Mouse (Mus musculus) CD4-positive, CD25-positive, alpha-beta regulatory T cell, adult 4 months (primary cell): ENCODE measurements around the gene Zfp740. TPM values are rescaled to one million over a fixed set of nuclear protein-coding genes. Genes with fewer than 3 reads are reported as not detected.

Experiments used
- ATAC-seq: one replicate; pipeline ENCODE4 v1.8.0; 2017
- polyA plus RNA-seq, 2 experiments: library from polyadenylated mRNA; unstranded; fragments of 100-300 nt; shearing (Covaris generic); gene quantifications; one replicate each; pipeline ENCODE4 v1.2.1; 2017

Gene Zfp740
- polyA plus RNA-seq, 2 experiments from 2014 or later, result 27.6 to 28.2 TPM

DNA sequence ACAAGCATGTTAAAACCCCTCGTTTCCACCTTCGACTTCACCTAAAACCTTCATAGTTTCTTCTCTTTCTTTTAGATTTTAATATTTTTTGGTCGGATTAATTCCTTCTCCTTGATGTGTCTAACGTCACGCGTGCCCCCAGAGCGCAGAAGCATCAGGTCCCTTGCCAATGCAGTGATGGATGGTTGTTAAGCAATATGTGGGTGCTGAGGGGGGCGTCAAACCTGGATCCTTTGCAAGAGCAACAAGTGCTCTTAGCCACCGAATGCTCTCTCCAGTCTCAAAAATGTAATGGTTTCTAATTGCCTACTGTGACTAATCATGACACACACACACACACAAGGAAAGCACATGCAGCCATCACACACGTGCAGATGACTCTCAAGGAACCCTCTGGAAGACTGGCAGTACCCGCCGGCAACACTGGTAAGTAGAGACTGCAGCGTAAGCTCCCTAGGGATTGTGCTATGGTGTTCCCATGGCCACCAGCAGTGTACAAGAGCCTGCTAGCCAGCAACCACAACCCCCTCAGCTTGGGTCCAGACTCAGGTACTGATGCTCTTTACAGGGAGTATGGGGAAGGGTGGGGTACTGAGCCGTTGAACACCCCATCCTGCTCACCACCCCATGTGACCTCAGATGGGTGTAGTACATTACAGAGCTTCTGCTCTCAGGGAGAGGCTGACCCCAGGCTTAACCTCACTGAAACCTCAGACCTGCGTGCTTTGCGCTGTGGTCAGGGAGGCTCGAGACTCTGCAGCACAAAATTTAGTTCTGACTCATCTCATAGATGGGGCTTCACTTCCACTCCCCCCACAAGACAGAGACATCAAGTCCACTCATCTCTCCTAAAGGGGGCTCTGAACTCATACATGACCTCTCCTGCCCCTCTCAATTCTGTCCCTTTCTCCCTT lies 27.6 kb downstream of the Zfp740 start:
- ATAC-seq, result peak; percentile 65

DNA sequence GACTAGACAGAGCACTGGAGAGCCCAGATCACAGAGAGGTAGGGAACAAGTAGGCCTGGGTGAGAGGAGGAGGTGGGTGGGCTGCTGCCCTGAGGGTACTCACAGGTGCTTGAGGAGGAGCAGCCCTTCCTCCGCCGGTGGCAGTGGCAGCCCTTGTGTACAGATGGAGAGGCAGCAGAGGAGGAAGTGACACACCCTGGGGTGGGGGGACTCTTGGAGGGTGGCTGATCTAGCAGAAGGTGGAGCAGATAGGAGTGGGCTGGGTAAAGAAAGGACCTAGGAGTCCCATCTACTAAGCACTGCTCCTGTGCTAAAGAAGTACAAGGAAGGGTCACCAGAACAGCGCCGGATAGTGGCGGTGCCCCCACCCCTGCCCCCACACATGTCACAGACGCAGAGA lies 28.7 kb downstream of the Zfp740 start, which contains the start of gene Itgb7:
Itgb7 (minus strand) TSS at position 197 of the 400 bp plus-strand sequence.
- ATAC-seq, result peak; percentile 74

DNA sequence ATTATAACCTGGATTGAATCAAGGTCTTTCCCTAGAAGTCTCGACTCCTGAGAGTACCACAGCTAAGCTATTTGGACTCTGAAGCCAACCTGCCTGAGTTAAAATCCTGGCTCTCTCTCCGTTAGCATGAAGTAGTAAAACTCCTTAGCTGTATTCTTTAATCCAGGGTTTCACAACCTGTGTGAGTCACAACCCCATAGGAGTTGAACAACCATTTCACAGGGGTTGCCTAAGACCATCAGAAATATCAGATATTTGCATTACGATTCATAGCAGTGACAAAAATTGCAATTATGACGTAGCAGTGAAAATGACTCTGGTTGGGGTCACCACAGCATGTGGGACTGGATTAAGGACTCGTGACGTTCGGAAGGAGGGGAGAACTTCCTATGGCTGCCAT lies 29.7 kb downstream of the Zfp740 start:
- no peak for ATAC-seq

DNA sequence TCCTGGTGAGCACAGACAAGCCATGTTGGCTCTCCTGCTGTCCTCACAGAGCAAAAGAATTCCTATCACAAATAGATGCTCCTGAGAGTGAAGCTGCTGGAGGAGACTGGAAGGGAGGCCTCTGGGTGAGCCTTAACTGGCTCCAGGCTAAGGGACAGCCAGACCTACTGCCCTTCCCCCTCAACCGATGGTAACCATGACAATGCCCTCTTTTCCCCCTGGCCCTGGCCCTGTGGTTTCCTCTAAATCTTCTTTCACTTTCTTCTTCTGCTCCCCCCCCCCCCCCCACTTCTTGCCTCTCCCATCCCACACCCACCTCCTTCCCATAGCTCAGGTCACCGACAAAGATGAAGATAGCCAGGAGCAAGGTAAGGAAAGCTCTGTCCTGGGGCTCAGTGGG lies 30.8 kb downstream of the Zfp740 start:
- ATAC-seq, result peak; percentile 18

DNA sequence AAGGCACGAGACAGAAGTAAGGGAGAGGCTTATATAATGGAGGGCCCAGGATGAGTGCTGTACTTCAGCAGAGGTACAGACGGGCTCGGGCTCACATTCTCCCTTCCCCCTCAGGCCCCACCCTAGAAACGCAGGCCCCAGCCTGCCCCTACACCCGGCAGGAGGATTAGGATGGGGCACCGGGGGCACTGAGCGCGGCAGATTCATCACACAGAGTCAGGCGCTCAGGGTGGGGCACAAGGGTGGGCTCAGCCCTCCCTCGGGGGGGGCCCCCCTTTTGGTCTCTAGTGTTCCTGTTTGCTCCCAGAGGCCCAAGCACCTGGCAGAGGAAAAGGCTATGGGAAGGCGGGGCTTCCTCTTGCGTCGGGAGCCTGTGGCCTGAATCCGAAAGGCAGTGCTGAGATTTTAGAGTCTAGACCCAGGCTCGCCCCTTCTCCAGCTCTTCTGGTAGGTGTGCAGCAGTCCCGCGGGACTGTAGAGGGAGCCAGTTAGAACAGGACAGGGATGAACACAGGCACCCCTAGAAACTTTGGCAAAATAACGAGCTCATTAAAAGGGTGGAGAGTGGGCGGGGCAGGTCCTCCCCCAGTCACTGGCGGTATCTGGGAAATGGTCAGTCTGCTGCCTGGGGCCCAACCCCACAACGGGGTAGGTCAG lies 32.5 kb downstream of the Zfp740 start:
- no peak for ATAC-seq

DNA sequence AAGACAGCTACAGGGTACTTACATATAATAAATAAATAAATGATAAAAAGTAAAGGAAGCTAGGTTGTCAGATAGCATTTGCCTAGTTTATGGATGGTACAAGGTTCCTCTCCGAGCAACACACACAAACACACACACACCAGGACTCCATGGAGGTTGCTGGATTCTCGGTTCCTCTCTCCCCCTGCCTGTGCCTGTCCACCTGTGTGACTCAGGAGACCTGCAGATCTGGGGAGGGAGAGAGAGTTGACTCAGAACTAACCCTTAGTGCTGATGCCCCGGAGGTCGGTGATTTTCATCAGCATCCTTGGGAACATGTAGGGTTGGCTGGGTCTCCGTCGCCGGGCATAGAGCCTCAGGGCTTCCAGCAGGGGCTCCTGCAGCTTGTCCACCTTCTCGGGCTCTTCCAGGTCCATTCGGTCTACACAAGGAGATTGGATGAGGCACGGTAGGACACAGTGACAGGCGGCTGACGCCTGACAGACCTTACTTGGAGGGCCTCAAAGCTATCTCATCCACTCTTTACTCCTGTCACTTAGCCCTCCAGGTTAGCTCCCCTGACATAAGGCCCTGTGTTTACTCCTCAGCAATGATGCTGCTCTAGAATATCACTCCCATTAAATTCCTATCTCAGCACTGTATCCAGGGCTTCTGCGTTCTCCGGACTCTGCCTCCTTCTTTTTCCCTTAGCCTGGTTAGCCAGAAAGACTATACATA lies 35.7 kb downstream of the Zfp740 start:
- no peak for ATAC-seq

DNA sequence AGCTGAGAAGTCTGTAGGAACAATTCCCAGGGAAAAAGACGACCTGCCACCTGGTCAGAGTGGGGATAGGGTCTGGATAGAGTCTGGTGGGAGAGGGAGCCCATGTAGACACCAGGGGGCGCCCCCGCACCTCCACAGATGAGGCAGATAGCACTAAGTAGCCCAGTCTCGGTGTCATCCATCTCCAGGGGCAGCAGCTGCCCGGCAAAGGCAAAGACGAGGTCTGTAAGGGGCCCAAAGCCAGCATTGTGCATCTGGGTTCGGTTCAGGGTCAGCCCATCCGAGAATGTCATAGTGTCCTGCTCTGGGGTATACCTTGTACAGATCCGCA lies 36.2 kb downstream of the Zfp740 start:
- ATAC-seq, result peak; percentile 53

DNA sequence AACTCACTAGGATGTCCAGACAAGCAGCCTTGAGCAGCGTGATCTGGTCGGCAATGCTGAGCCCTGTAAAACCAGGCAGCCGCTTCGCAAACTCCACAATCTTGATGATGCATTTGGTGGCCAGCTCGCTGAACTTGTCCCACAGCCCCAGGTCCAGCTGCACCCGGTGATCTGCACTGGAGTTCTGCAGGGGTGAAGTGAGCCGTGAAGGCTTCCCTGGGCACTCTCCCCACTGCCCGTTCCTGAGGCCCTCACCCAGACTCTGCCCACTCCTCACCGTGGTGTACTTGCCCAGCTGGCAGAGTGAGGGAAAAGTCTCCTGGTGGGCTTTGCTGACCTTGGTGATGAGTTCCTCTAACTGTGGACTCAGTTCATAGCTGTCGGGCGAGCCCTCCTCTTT lies 36.8 kb downstream of the Zfp740 start:
- no peak for ATAC-seq

DNA sequence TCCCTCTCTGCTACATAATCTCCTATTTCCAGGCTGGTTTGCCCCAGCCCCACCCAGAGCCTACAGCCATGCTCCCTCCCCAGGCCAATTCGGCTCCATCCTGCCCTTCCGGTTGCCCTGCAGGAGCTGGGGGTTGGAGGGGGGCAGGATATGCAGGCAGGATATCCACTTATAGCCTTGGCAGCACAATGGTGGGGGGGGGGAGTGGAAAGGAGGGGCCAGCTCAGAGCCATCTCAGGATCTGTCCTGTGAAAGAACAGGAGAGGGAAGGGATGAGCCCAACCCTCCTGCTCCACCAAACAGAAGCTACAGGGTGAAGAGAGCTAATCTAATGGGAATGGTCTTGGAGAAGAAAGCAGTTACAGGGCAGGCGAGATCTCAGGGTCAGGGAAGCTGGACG lies 37.6 kb downstream of the Zfp740 start:
- no peak for ATAC-seq

DNA sequence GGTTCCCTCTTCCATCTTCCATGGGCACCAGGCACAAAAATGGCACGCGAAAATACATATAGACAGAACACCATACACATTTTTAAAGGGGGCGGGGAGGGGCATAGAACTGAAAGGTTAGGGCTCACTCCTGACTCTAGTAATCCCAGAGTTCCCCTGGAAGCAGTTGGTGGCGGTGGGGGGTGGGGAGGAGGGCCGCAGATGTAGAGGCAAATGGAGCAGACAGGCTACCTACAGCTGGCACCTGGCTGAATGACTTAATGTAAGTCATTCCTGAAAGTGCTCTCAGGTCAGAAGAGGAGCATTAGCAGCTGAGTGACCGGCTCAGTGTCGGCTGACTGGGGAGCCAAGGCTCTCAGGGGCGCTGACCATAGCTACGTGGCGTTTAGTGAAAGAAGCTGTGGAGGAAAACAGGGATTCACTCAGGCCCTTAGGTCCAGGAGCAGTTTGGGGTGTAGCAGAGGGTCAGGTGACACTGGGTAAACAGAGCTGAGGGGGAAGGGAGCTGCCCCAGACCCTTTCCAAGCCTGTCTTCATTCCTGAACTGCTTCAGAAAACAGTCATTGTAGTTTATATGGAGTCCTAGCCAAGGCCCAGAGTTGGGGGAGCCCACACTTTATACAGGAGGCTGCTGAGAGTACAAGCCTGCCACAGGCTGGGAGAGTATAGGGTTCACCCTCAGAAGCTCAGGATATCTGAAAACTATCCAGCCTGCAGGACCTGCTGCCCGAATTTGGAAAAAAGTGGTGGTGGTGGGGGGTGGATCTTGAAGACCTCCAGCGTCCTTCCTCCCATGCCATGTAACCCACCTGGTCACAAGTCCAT lies 39.6 kb downstream of the Zfp740 start:
- no peak for ATAC-seq

DNA sequence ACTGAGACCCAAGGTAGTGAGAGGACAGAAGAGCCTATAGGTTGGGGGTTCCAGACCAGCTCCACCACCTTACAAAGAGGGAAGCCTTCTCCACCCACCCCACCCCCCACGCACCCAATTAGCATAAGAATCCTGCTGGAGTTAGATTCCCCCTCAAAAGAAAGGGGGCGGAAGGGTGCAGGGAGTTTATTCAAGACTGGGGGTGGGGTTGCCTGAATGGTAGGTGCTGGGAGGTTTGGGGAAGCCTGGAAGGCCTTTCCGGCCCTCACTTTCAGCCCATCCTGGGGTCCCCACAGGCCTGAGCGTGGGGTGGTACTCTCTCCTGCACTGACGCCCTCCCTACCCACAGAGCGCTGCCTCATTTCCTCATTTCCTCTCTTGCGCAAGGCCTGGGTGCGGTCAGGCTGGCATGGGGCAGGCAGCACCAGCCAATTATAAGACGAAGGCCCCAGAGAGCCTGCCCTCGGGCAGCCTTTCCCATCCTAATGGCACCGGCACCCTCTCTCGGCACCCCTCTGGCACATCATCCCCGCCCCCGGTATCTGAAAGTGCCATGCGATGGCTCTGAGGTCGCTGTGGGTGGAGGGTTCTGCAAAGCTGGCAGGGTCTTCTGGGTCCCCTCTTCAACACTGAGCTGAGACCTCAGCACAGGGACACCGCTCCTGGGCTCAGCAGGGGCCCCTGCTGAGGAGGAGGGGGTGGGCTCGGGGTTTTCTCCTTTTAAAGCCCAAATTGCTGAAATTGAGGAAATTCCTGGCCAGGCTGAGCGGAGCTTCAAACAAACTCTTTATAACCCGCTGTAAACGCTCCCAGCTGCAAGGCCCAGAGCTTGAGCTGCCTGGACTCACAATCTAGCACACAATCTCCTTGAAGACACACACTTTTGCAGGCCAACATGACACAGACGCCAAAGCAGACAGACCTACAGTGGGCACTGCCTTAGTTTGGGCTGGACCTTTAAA lies 40.5 kb downstream of the Zfp740 start:
- ATAC-seq, result peak; percentile 12

DNA sequence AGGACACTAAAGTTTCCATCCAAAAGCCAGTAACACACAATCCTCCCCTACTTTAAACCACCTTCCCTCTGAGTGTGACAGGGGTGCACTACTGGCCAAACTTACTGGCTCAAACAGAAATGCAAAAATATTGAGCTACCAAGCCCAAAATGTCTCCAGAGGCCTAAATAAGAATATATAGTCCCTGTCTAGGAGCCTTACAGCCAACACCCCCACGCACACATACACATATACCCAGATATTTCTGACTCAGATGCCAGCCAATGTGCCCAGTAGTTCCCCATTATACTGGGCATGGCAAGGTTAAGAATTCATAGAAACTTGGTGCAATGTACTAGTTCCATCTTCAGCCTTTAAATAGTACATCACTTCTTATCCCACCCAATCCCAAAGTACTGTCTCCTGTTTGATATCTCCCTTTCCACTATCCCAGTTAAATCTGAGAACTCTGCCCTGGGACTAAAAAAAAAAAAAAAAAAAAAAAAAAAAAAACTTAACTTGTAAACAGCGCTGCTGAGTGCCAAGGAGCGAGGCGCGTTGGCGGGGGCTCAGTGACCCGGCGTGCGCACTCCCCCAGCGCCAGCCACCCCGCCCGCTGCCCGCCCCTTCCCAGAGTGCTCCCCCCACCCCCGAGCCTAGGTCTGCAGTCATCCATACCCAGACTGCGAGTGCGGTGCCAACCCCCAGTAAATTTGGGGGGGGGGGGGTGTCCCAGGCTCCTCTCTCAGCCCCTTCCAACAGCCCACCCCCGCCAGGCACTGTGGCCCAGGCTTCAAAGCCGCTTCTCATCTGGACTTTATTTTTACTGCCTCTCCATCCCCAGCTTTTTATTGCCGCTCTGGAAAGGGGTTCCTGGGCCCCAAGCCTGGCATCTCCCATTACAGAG lies 41.5 kb downstream of the Zfp740 start:
- no peak for ATAC-seq

DNA sequence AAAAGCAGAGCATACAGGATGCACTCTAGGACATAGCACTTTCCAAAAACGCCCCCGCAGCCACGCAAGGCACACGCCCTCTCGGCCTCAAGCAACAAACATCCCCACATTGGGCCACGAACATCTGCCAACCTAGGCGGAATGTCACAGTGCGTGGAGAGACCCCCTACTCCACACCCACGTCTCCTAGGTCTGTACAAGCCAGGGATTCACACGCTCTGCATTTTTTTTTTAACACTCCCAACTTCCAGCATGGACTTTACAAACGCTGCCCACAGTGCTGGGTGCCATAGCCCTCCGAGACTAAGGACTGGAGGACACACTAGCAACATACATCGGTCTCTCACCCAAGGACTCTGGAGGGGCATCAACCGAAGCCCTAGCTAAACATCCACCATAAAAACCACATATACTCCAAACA lies 42.4 kb downstream of the Zfp740 start:
- ATAC-seq, result no peak

DNA sequence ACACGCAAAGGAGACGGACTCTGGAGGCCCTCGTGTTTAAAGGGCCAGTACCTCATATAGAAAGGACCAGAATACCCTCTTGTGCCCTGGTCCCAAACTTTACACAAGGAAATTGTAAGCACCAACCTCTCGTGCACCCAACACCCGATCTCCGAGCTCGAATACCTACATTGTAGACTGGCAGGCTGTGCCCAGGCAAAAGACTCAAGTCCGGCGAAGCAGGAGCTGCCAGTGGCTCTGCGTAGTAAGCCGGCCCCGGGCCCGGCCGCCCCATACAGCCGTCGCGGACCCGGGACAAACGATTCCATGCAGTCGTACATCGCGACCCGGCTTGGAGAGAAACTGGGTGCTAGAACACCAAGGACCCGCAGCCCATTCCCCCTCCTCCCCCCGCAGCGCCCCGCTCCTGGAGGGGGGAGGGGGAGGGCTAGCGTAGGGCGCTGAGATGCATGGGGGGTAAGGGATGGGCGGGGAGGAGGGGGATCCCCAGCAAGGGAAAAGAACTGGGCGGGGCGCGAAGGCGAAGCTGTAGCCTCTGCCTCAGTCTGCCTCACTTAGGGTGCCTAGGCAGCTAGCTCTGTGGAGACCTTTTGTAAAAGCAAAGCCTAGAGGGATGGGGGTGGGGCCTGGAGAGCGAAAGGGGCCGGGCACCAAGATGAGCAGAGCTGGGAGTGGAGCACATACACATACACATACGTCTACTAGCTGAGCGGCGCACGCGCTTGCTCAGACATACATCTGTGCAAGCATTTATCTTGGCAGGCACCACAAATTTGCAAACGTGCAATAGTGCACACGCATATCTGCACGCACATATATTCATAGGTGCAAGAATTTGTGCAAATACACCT lies 43.1 kb downstream of the Zfp740 start:
- peak; percentile 79 for ATAC-seq

DNA sequence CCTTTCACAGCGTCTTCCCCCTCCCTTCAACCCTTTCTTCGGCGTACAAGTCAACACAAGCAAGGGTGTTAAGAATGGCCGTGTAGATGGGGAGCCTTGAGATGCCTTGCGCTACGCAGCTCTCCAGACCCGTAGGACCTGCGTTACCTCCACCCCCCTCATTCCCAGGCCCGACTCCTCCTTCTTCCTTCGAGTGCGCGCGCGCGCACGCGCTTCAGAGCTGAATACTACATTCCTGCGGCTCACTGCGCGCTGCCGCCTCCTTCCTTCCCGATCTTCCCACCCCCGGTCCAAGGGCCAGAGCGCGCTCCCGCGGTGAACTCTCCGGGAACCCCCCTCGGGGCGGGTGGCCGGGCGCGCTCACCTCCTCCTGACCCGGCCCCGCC lies 43.8 kb downstream of the Zfp740 start:
- peak; percentile 50 for ATAC-seq

DNA sequence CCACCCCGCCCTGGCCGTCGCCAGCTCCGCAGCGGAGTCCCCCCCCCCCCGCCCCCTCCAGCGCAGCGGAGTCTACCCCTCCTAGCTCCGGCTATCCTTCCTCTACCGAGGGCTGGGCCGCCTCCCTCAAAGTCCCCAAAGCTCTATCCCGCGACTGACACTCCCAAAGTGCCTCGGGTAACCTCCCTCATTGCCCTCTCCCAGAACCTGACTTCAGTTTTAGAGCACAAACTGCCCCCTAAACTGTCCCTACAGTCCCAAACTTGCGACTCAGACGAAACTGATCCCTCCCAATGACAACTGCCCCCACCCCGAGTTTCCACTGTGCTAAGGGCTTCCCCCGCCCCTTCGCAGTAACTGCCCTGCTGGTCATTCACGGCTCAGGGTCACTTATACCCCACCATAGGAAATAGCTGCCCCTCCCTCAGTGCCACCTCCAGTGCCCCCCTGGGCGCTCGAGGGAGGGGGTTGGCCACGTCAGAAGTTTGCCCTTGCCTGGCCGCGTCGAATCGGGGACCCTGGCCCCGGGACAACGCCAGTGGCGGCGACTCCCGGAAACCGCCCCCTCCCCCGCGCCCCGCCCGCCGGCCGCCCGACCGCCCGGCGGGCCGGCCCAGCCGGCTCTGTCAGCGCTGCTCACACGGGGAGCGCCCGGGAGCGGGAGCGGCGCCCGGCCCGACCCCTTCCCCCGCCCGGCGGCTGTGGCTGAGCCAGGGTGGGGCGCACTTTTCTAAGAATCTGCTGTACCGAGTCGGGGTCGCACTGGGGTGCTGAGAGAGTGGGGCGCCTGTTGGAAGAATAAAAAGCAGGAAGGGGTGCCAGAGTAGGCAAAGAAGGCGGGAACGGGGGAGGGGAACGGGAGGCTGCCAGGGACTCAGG lies 44.4 kb downstream of the Zfp740 start:
- ATAC-seq, result peak; percentile 21

DNA sequence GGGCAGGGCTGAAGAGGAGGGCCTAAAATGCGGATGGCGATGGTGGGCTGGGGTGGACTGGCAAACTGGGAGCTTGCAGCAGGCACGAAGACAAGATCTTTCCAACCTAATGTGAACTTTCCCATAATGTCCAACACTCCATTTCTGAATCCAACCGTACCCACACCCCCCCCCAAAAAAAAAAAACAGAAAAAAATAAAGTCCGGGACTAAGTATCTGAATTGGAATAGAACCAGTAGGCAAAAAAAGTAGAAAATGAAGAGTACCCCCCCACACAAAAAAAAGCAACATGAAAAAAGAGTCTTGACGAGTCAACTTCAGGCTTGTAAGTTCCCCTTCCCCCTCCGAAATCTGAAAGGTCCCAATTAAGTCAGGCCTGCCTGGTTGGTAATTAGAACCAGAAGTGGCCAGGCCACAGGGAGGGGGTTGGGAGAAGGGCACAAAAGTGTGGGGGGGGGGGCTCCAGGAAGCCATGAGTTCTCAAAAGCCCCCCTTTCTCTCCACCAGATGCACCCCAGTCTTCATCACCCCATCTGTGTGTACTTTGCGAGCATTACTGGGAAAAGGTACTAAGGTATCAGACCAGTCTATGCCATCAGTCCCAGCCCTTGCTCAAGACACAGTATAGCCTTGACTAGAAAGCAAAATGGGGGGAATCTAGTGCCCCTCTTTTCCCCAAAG lies 45.2 kb downstream of the Zfp740 start:
- ATAC-seq, result no peak

DNA sequence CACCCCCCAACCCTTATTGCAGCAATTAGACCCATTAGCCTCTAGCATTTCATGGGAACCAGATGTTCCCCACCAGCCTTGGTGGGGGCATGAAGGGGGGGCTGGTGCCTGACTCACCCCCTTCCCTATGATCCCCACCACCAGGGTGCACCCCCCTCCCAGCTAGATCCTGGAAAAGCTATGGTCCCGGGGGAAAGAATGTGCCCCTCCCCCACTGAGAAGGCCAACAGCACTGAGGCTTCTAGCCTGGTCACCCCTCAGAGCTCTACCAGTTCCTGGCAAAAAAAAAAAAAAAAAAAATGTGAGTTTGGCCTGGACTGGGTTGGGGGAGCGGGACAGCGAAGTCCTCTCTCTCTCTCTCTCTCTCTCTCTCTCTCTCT lies 45.8 kb downstream of the Zfp740 start:
- ATAC-seq, result no peak
